Mouse (Mus musculus): ENCODE results near the gene Ttbk2.

The Ttbk2 gene

DNA sequence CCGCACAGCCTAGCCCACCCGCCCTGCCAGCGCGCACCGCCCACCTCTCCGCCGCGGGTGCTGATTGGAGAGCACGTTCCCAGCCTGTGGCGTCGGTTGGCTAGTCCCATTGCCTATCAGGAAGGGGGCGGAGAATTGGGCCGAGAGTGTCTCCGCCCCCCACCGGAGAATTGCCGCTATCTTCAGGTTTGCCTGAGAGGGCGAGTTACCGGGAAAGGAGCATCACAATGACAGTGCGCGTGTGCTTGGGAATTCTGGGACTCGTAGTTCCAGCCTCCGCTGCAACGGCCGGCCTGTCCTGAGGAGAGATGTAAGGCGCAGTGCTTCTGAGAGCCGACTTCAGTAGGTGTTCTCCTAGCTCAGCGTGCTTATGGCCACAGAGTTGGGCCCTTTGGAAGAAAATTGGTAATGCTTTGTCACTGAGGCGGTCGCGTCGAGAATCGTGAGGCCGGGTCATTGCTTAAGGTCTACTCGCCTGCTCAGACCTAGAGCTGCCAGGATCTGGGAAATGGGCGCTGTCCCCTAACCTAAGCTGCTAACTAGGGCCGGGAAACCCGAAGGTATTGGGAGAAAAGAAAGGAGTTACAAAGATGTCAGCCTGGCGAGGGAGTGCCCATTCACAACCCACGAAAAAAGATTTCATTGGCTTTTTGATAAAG, at the start of gene Ttbk2:
Ttbk2 (minus strand) TSS at position 181 of the 659 bp plus-strand sequence.
- DNase-seq, result peak; percentile 98

DNA sequence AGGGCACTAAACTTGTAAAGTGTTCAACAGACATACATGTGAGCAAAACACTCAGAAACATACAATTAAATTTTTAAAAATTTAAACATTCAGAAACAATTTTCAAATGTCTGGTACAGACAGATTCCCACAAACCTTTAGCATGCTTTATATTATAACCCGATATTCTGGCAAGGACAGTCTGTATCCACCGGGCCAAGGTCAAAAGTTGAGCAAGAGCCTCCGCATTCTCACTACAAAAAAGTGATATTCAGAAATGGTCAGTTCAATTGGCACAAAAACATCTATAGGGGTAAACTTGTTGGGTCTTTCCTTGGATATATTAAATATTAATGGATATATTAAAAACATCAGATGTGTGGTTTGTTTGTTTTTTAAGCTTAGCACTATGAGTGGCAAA, 46.0 kb upstream of the Ttbk2 start:
- no peak for DNase-seq

- no peak for DNase-seq
These were observed 37.2 kb upstream of the Ttbk2 start for GRCm38 (mm10) chr2:120887601-120888000.

DNA sequence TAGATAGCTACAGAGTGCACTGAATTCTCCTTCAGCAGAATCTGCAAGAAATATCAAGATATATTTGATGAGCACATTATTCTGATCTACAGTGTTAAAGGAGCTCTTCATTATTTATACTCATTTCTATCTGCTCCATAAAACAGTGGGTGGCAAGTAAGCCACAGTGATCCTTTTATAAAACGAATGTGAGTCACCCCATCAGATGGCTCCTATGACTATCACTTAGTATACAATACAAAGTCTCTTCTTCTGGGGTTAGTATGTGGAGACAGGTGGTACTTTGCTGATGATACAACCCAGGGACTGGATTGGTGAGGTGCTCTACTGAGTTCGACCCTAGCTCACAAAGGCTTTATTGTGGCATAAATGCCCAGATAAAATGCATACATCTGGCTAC, 22.8 kb upstream of the Ttbk2 start:
- no peak for DNase-seq

GRCm38 (mm10) chr2:120871447-120872336, 21.3 kb upstream of the Ttbk2 start:
- no peak for DNase-seq

GRCm38 (mm10) chr2:120867336-120867735, 16.9 kb upstream of the Ttbk2 start:
- no peak for DNase-seq

- DNase-seq, result peak; percentile 64
These were observed 16.2 kb upstream of the Ttbk2 start for GRCm38 (mm10) chr2:120866561-120866960.

DNA sequence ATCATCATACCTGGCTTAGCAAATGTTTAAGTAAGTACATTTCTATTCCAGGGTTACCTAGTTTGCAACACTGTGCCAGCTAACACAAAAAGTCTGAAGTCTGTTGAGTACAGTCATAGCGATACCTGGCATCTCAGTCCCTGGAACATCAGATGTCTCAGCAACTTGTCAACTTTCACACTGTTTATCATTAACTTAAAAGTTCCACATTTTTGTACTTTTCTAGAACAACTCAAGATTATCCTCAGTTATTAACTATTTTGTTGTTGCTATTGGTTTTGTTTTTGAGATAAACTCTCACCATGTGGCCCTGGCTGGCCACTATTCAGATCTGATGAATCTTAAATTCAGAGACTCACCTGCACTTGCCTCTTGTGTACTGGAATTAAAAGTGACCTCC, 13.0 kb upstream of the Ttbk2 start:
- DNase-seq, result no peak

DNA sequence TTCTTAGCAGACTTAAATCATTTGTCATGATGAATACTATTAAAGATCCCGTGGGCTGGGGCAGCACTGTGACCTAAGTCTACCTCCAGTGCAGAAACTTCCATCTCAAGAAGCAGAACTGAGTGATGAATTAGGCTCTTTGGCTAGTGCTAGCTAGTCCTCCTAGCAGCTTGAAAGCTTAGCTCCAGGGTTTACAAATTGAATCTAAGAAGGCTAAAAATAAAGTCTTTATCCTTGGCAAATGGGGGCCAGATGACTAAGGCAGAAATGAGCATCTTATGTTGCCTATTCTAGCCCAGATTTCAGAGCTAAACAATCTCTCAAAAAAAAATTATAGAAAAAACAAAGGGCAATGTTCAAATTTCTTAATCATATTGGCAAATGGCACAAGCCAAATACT, 10.3 kb upstream of the Ttbk2 start:
- DNase-seq, result no peak

- no peak for DNase-seq
These were observed 7.7 kb upstream of the Ttbk2 start for GRCm38 (mm10) chr2:120858131-120858530.

DNA sequence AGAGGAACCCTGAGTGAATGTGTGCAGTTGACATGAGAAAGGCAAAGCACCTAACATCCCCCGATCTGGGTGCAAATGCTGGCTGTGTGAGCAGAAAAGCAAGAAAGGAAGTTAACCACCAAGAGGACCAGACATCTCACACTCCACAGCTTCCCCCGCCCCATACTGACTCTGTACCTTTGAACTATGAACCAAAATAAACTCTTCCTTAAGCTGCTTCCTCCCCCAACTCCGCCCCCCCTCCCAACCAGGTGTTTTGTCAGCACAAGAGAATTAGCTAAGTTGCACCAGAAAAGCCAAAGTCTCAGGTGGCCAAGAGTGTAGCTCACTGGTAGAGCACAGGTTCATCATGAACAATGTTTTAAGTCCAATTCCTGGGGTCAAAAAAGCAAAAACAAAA, 2.7 kb upstream of the Ttbk2 start:
- DNase-seq, result peak; percentile 87

GRCm38 (mm10) chr2:120852626-120853025, 2.2 kb upstream of the Ttbk2 start:
- DNase-seq, result peak; percentile 68

GRCm38 (mm10) chr2:120849449-120850423, 668 bp downstream of the Ttbk2 start, which contains the start of gene Cdan1:
Gene Cdan1, minus strand, starts transcription at chr2:120850128.
- DNase-seq, result peak; percentile 69

- no peak for DNase-seq
These were observed 5.1 kb downstream of the Ttbk2 start for GRCm38 (mm10) chr2:120845280-120845679.

DNA sequence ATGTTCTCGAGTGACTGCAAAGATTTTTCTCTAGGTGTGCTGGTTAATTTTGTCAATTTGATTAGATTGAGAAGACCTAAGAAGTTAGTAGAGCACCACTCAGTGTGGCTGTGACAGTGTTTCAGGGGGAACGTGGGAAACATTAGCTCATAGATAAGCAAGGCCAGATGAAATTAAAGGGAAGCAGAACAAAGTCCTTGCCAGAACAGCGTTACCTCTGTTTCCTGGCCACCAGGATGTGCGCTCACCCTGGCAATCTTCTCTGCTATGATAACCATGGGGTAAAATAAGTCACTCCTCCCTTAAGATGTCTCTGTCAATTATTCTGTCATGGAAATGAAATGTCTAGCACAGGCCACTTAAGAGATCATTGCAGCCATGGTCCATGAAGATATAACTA, 6.4 kb downstream of the Ttbk2 start:
- no peak for DNase-seq

DNA sequence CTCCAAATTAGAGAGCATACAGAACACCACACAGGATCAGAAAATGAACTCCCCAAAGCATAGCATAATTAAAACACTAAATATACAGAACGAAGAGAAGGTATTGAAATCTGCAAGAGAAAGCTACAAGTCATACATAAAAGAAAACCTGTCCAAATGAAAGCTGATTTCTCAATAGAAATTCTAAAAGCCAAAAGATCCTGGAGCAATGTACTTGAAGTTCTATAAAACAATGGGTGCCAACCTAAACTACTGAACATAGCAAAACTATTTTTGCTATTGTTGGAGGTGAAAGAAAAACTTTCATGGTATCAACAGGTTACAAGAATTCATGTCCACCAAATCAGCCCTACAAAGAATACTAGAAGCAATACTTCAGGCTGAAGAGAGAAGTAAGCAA, 9.2 kb downstream of the Ttbk2 start:
- DNase-seq, result no peak

GRCm38 (mm10) chr2:120835167-120835566, 15.2 kb downstream of the Ttbk2 start:
- DNase-seq, result no peak

DNA sequence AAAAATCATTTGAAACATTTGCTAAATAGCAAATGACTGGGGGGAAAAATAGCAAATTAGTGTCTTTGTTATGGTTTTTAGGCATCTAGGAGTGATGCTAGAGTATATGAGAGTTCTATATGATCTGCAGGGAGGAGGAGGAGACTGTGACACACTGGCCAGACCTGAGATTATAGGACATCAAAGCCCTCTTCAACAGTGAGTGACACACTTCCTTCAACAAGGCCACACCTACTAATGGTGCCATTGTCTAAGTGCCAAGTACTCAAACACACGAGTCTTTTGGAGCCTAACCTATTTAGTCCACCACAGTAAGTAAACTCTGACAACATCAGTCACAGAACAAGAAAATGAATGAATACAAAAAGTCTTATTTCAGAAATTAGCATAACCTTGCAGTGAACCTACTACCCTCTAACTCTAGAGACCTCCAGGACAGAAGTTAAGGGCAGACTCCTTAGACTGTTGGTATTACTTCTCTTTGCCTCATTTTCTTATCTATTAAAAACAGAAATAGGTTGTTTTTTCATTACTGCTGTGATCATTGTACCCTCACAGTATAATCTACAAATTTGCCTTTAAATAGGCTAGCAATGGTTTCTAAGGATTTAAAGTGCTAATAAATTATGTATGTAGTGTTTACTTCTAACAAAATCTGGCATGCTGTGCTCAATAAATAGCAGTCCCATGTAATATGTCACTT, 23.3 kb downstream of the Ttbk2 start:
- DNase-seq, result no peak

DNA sequence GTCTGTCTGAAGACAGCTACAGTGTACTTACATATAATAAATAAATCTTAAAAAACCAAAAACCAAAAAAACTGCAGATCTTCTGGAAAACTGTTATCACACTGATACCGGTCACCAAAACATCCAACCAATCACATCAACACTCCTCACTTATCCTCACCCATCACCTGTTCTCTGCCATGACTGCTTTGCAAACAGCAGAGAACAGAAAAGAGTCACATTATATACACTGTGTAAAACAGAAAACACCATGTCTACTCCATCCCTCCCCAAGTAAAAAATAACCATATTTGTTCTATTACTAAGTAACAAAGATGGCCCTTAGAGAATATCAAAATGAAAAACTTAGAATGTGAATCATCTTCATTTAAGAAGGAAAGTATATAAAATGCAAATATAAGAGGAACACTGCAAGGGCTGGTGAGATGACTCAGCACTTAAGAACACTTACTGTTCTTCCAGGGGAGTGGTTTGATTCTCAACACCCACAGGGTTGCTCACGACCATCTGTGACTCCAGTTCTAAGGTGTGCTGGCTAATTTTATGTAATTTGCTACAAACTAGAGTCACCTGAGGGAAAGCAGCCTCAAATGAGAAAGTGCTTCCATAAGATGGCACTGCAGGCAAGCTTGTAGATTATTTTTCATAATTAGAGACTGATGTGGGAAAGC, 80.0 kb downstream of the Ttbk2 start:
- no peak for DNase-seq

- DNase-seq, result no peak
These were observed 88.5 kb downstream of the Ttbk2 start for GRCm38 (mm10) chr2:120761922-120762321.

GRCm38 (mm10) chr2:120748041-120748440, 102.4 kb downstream of the Ttbk2 start:
- DNase-seq, result no peak

GRCm38 (mm10) chr2:120745496-120745895, 104.9 kb downstream of the Ttbk2 start:
- DNase-seq, result no peak

Measured in thymus, postnatal 14 days (tissue).